Mouse (Mus musculus): ENCODE results near the gene Arhgap6.

Arhgap6 gene

DNA sequence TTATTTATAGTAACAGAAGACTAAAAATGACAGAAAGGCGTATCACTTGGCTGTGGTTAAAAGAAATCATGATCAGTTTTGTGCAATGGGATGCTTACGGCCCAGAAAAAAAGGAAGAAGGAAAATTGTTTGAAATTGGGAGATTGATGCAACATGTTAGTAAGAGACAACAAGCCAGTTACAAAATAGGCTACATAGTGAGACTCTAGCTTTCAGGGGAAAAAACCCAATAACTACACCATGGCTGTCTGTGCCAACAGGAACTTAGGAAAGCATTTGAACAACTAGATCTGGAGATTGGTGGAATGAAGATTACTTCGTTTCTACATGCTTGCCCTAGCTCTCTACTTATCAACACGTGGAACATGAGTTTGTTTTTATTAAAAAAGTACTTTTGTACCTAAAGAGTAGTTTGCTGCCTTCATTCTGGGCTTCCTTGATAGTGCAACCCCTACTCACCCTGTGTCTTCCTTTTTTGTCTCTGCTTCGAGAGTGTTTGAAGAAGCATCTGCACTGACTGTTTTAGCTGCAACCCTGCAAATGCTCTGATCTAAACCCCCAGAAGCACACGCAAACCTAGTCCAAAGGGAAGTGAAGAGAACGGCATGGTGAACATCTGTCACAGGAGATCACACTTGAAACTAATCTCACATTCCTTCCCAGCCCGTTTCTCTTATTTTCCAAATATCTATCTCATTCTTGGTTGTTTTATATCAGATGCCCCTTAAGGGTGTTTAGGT, 468.7 kb downstream of the Arhgap6 start:
- in situ Hi-C loops (cut with MboI; ENCODE audit: unreplicated experiment in 2 of 2): no loop called here

DNA sequence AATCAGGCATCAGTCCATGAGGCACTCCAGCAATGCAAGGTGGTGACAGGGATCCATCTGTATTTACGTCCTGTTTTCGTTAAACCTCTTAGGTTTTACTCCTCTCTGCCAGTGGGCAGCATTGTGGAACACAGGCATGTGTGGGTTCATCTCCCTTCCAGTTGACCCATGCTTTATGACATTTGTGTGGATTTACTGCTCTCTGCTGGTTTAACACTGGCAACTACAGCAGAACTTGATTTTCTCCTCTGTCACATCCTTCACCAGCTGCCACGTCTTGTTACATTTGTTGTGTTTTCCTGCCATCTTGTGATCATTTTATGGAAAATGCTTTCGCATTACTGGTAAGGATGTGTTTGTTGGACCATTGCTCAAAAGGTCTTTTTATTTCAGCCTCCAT, 504.7 kb downstream of the Arhgap6 start:
- in situ Hi-C loops (cut with MboI; ENCODE audit: unreplicated experiment in 2 of 2): loop anchor here (5.0 to 10.0 kb wide), 4 partner anchors 215 to 362 kb away; no protein-coding TSS in a partner anchor

DNA sequence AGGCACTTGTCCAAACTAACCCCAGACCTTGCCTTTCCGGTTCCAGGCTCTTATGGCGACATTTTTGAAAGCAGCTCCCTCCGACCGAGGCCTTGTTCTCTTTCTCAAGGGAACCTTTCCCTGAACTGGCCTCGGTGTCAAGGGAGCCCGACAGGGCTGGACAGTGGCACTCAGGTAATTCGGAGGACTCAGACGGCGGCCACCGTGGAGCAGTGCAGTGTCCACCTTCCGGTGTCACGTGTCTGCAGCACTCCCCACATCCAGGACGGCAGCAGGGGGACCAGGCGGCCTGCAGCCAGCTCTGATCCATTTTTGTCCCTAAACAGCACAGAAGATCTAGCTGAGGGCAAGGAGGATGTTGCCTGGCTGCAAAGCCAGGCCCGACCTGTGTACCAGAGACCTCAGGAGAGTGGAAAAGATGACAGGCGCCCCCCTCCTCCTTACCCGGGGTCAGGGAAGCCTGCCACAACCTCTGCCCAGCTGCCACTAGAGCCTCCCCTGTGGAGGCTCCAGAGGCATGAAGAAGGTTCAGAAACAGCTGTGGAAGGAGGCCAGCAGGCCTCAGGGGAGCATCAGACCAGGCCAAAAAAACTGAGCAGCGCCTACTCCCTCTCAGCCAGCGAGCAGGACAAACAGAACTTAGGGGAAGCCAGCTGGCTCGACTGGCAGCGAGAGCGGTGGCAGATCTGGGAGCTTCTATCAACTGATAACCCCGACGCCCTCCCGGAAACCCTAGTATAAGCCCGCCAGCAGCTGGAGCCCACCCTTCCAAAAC, 507.6 kb downstream of the Arhgap6 start:
- in situ Hi-C loops (cut with MboI; ENCODE audit: unreplicated experiment in 2 of 2): loop anchor here (5.0 to 25.0 kb wide), 6 partner anchors 490 to 1940 kb away; no protein-coding TSS in a partner anchor

DNA sequence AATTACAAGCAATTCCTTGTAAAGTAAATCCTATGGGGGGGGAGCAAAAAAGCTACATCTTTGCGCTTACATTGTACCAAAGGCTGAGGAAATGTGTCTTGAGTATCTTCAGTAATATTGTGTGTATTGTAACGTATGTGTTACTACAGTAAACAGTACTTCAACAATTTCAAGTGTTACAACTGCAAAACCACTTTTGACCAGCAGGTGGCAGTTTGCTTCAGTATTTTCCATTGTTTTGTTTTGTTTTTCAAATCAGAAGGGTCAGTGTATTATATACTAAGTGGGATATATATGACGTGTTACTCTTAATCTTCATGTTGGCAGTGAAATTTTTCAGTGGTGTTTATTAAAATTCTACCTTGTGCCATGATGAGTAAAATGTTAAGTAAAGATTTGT, 509.0 kb downstream of the Arhgap6 start:
- in situ Hi-C loops (cut with MboI; ENCODE audit: unreplicated experiment in 2 of 2): loop anchor here (5.0 to 25.0 kb wide), 6 partner anchors 492 to 1942 kb away; no protein-coding TSS in a partner anchor

DNA sequence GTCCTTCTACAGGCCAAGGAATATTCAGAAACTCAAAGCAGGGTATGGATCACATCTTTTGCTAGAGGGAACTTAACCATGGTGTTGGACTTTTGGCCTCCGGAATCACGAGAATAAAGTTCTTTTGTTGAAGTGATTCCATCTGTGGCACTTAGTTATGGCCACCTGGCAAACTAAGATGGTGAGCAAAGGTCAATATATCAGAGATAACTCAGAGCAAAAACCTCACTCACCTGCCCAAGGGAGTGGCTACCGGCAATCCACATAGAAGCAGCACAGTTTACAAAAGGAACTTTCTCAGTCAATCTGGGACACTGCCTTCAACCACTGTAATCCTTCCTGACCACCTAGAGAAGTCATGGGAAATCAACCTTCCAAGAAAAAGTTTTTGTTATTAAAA, 513.7 kb downstream of the Arhgap6 start:
- in situ Hi-C loops (cut with MboI; ENCODE audit: unreplicated experiment in 2 of 2): loop anchor here (25.0 kb wide), 5 partner anchors 496 to 1946 kb away; no protein-coding TSS in a partner anchor

DNA sequence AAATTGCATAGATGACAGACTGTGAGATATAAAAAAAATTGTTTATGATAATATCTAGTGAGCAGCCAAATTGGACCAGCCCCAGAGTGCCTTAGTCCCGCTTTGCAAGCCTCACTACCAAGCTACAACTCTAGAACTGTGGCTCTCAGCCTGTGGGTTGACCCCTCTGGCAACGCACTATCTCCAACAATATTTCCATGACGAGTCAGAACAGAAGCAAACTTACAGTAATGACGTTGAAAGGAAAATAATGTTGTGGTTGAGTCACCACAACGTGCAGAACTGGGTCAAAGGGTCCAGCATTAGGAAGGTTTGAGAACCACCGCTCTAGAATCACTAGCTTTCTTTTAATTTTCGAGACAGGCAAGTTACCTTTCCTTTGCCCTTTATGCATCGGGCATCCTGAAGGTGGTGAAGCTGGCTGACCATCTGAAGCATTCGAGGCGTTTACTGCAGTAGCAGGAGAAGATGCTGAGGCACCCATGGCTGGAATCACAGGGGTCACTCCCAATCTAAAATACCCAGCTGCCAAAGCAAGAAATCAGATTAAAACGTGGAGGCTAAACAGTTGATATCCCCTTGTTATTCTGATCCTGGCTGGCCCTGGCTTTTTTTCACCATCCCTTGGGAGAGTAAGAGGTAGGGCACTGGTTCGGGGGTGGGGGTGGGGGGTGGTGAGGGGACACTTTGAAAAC, 524.3 kb downstream of the Arhgap6 start:
- in situ Hi-C loops (cut with MboI; ENCODE audit: unreplicated experiment in 2 of 2): loop anchor here (25.0 kb wide), 5 partner anchors 507 to 1957 kb away; no protein-coding TSS in a partner anchor

DNA sequence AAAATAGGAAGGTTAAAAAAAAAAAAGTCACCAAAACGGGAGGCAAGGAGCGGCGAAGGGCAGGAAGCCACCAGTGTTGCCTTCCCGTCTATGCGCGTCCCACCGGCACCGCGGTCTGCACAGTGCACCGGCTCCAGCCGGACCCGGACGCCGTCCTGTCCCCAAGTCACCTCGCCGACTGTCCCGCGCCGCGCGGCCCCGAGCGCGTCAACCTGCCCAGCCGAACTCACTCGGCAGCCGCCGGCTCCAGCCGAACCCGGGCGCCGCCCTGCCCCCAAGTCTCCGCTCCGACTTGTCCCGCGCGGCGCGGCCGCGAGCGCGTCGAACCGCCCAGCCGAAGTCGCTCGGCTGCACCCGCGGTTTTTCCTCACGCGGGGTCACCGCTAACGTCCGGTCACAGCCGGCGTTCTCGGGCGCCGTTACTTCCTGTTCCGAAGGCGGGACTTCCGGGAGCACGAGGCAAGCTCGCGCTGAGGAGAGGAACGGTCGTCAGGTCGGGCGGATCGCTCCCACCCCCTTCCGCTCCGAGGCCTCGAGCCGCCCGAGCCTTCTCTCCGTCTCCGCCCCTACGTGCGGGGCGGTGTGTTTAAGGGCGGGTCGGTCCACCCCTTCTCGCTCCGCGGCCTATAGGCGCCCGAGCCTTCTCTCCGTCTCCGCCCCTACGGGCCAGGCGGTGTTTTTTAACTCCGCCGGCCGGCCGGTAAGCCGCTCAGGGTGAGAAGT, 525.2 kb downstream of the Arhgap6 start, which contains the start of gene Hccs:
TSS of gene Hccs (minus strand) at position 428 of the 723 bp plus-strand sequence.
- in situ Hi-C loops (cut with MboI; ENCODE audit: unreplicated experiment in 2 of 2): loop anchor here (5.0 to 25.0 kb wide), 6 partner anchors 508 to 1958 kb away; no protein-coding TSS in a partner anchor

DNA sequence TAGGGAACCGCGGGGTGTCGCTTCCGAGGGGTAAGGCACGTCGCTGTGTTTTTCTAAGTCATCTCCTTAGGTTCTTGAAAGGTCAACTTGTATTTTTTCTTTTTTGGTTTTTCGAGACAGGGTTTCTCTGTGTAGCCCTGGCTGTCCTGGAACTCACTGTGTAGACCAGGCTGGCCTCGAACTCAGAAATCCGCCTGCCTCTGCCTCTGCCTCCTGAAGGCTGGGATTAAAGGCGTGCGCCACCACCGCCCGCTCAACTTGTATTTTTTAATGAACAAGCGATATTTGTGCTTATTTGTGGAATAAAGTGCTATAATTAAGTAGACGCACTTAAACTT, 525.7 kb downstream of the Arhgap6 start:
- in situ Hi-C loops (cut with MboI; ENCODE audit: unreplicated experiment in 2 of 2): loop anchor here (5.0 to 25.0 kb wide), 6 partner anchors 508 to 1958 kb away; no protein-coding TSS in a partner anchor

DNA sequence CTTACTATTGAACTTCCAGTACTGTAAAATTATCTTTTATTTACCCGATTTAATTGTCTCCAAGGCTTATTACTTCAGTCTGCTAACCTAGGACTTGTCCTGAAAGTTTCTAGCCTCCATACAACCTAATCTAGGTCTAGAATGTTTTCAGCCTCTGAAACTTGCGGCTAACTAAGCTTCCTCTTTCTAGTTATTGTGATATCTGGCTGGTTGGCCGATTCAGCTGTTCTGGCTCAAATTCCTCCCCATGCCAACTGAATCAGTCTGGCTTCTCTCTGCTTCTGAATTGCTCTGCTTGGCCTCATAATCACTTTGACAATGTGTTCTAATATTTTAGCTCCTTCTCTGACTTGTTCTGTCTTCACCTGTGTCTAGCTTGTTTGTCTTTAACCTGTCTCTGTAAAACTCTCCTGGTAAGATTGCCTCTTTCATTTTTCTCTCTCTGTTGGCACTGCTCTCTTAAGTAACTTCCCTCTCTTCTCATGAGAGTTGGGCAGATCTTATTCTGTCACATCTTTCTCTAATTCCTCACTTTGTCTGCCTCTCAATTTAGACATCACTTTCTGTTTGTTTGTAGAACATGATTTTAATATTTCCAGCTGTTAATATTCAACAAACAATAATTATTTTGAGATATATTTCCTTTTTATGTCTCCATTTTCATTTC, 531.2 kb downstream of the Arhgap6 start:
- in situ Hi-C loops (cut with MboI; ENCODE audit: unreplicated experiment in 2 of 2): loop anchor here (5.0 to 25.0 kb wide), 2 partner anchors 461 to 651 kb away; partner anchors contain the start of gene 4933400A11Rik (in 1 of the 2)

DNA sequence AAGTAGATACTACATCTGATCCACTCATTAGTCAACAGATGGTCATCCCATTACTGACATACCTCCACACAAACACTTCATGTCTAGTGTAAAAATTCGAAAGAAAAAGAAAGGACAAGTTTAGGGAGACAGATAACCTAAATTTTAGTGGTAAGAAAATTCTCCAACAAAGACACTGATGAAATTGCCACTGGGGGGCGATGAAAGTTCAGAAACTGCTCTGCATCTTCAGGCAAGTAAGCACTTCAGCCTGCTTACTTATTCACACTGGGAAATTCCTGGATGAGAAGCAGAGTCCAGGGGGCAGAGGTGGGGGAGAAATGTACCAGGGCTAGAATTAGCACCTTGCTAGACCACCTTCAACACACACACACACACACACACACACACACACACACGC, 537.4 kb downstream of the Arhgap6 start:
- in situ Hi-C loops (cut with MboI; ENCODE audit: unreplicated experiment in 2 of 2): loop anchor here in 1 of 2 experiments (25.0 kb wide), 1 partner anchor 455 kb away; the partner anchor contains the start of gene 4933400A11Rik

DNA sequence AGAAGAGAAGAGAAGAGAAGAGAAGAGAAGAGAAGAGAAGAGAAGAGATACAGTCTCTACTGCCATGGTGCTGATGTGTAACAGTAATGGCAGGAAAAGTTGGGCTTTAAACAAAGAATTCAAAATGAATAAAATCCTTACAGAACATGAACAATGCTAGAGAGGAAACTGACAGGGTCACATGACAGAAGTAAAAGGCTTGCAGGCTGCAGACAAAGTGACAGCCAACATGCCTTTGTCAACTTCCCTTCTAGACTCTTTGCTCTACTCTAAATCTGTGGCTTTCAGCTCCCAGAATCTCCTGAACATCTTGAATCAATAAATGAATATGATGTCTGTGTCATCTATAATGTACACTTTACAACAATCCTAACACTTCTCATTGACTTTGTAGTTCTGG, 542.7 kb downstream of the Arhgap6 start:
- in situ Hi-C loops (cut with MboI; ENCODE audit: unreplicated experiment in 2 of 2): loop anchor here in 1 of 2 experiments (25.0 kb wide), 1 partner anchor 450 kb away; the partner anchor contains the start of gene 4933400A11Rik

DNA sequence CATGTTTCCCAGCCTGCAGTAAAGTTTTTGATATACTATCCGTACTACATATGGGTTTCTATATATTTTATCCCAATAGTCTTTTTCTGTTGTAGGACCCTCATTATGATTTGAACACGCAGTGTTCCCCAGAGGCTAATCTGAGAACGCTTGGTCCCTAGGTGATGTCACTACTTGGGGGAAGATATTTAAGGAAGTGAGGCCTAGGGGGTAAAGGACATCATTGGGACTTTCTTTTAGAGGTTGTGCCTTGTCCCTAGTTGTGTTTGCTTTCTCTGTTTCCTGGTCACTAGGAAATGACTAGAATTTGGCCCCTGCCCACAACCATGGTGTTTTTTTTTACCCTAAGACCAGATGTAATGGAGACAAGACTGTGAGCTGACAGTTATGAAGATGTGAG, 543.3 kb downstream of the Arhgap6 start:
- in situ Hi-C loops (cut with MboI; ENCODE audit: unreplicated experiment in 2 of 2): loop anchor here in 1 of 2 experiments (25.0 kb wide), 1 partner anchor 449 kb away; the partner anchor contains the start of gene 4933400A11Rik
